Mouse (Mus musculus) kidney, postnatal 25 days (tissue): Measurements from ENCODE around the gene Ergic1.

Source experiments
- DNase-seq, 2 experiments: peaks; one replicate each; pipeline ENCODE4 v3.0.0; 2021; ENCODE audit warnings: mixed read lengths in 2 of 2

Gene Ergic1

DNA sequence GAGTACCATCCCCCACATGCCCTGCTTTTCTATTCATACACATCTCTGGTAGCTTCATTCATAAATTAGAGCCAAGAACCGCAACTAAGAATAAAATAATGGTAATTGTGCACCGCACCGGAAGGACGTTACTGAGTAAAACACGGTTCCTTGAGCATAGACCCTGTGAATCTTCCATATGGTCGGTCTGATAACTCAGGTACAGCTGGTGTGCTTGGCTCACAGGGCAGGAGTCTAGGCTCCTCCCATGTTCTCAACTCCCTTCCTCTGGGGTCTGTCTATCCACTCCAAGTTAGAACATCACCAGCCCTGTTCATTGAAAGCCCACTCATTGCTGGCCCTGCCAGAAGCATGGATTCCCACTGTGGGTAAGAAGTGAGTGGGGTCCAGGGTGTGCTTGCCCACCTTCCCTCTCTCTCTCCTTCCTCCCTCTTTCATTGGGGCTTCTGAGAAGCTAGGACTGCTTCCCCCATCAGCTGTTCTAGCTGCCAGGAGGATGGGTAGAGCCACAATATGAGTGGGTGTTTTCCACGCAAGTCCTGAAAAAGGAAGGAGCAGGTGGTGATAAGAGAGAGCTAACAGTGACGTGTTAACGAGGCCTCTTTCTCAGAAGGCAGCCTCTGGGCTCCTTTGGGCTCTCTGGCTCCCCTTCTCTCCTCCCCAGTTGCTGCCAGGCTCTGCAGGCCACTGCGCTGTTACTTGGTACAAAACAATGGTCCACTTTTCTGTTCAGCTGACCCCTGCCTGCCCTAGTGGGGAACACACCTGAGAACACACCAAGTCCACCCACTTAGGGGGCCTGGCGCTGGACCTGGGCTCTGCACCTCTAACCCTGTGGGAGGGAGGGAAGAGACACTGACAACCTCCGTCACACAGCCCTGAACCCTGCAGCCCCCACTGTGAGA is 14.7 kb downstream of the Ergic1 start:
- no peak for DNase-seq

DNA sequence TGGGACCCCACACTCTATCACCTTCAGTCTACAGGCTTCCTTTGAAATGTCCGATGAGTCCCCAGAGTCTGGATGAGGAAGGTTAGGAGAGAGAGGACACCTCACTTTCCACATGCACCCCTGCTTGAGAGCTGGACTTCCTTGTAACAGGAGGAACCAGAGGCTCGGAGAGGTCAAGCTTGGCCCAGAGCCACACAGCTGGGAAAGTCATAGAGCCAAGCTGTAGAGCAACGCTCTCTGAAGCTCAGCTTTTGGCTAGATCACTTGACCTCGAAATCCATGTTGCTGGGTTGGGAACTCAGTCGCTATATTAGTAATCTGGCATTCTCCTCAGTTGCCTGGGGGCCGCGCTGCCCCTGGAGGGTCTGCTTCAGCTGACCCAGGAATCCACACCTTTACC is 15.5 kb downstream of the Ergic1 start:
- peak; percentile 72 to 81 for DNase-seq

DNA sequence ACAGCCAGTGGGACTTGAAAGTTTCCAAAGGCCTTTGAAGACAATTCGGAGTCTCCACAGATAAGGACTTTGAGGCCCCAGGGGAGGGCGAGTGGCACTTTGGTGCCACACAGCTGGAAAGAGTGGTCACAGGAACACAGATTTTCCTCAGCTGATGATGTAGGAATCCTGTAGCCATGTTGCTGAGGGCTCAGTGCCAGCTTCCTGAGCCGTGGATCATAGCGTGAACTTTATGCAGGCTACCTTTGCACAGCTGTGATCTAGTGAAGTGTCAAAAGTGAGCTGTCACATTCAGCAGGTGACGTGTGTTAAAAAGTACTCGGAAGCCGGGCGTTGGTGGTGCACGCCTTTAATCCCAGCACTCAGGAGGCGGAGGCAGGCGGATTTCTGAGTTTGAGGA is 16.0 kb downstream of the Ergic1 start:
- DNase-seq = peak; percentile 60 to 73

DNA sequence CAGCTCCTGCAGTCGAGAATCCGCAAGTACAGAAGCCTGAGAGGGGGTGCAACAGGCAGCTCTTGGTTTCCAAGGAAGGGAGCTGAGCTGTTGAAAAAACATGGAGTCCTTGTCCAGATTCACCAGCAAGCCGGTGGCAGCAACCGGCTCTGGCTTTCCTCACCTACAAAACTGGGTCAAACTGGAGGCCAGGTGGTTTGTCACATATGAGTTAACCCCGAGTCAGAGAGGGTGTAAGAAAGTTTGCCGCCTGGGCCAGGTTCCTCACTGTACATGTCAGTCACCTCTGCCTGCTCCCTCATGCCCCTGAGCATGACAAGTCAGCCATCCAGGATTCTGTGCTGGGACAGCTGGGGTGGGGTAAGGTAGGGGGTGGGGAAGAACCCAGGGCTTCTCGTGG is 16.9 kb downstream of the Ergic1 start:
- no peak for DNase-seq

DNA sequence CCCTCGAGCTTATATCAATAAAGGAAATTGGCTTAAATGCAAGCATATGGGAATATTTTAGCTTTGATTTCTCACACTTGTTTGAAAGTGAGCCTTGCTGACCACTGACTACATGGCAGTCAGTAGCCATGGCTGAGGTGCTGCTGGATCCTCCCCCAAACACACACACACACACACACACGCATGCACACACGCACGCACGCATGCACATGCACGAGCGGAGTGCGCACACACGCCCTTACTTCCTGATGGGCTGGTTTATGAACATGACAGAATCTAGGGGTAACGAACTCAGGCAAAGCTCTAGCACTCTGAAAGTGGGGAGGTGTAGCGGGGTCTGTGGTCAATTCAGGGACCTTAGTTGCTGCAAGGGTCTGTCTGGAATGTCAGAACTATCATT is 17.5 kb downstream of the Ergic1 start:
- DNase-seq = no peak

DNA sequence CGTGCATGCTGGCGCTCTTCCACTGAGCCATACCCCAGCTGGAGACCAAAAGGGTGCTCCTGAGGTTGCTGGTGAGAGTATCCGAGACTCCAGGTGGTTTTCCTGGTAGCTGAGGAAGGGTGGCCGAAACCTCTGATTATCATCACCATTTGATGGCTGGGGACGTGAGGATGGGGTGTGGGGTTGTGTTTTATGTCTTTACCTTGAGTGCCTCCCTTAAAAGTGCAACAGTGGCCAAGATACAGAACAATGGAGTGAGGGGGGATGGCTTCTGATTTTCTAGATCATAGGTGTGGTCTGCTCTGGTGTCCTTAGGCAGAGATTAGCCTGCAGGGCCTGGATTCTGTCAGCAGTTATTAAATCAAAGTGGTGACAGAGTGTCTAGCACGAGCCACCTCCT is 18.1 kb downstream of the Ergic1 start:
- no peak for DNase-seq

DNA sequence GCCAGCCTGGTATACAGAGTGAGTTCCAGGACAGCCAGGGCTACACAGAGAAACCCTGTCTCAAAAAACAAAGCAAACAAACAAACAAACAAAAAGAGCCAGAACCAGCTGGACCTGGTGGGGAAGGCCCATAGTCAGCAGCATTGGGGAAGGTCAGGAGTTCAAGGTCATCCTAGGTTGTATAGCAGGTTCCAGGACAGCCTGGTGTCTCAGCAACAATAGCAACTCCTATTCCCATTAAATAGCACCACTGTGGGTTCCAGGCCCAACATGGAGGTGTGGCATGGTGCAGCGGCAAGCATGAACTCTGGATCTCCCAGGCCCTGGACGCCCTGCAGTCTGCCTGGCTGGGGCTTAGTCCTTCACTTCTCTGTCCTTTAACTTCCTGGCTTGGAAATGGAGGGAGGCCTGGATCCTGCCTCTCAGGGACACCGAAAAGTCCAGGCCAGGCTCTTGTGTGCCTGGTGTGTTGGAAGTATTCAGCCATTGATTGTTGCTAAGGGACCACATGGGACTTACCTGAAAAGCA is 19.6 kb downstream of the Ergic1 start:
- no peak for DNase-seq

DNA sequence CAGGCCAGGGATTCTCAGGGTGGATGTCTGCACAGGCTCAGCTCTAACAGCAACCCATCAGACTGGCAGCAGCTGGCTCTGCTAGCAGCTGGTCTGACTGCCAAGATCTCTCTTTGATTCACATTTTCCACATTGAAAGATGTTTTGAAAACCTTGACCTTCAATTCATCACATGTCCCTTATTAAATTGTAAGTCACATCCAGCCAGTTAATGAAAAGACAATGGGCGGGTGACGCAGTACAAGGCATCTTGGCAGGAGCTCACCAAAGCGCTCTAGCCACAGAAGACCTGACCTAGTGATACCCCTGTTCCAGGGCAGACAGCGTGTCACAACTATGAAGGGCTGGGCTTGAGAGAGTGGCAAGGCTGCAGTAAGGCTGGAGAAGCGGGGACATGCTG is 21.0 kb downstream of the Ergic1 start:
- peak; percentile 73 to 88 for DNase-seq

DNA sequence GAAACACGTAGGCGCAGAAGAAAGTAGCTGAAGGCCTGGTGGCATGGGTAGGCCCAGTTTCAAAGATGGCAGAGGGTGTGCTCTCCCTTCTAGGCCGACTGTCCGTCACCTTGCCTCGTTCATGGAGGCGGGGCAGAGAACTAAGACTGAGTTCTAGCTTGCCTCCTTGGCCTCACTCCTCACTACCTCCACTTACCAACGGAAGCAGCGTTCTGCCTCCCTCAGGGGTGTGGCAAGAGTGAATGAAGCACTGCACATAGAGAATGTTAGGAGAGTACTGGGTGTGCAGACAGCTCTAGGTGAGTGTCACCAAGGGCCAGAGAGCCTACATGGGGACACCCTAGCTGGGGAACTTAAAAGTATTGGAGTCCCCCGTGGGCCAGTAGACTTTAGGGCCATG is 21.8 kb downstream of the Ergic1 start:
- DNase-seq = no peak

DNA sequence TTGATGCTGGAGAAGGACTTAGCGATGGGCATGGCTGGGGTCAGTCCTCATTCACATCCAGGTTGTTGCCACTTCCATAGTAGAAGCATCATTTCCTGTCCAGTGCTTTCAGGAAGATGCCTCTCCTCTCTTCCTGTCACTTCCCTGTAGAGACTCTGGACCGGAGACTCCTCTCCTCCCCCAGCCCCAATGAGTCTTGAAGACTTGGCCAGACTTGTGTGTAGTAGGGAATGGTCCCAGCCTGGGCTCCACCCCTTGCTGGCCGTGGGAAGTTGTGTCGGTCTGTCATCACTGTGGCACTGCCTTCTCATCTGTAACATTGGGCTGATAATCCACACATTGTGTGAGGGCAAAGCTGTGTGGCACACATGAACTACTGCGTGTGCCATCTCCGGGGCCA is 22.3 kb downstream of the Ergic1 start:
- peak in 1 of 2 experiments; percentile 63 for DNase-seq

DNA sequence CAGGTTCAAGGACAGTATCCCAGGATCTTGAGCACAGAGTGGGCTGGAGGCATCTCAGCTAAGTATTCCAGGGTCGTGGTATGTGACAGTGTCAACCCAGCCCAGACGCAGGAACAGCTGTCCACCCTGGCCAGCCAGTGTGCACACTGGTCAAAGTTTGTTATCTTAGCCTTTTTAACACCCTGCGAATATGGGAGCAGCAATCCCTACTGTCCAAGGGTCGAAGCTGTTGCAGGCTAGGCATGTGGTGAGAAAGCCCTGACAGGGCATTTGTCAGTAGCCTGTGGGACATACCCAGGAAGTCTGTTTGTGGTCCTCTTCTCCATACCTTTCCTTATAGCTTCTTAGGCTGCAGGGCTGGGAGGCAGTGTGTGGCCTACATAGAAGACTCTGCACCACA is 22.8 kb downstream of the Ergic1 start:
- peak; percentile 57 to 82 for DNase-seq

DNA sequence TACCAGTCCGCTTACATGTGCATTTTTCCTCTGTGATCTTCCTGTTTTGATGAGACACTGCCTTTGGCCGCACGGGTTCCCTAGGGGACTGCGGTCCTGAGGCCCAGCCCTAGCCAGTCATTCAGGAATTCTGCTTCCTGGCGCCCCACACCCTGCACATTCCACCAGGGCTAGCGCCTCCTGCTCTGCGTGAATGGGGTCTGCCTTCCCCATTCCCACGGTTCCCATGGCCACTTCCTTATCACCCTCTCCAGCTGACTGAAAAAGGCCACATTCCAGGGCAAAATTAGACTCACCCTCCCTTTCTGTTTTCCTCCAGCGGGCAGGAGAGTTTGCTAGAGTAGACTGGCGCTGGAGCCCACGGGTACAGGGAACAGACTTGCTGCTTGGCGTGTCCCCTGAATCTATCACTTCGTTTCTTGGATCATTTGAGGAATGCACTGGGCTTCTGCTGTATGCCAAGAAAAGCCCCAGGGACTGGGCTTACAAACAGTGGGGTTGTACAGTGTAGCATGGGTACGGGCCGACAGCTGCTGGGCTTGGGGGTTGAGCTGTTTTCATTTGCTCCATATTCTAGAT is 23.4 kb downstream of the Ergic1 start:
- peak; percentile 82 to 92 for DNase-seq

DNA sequence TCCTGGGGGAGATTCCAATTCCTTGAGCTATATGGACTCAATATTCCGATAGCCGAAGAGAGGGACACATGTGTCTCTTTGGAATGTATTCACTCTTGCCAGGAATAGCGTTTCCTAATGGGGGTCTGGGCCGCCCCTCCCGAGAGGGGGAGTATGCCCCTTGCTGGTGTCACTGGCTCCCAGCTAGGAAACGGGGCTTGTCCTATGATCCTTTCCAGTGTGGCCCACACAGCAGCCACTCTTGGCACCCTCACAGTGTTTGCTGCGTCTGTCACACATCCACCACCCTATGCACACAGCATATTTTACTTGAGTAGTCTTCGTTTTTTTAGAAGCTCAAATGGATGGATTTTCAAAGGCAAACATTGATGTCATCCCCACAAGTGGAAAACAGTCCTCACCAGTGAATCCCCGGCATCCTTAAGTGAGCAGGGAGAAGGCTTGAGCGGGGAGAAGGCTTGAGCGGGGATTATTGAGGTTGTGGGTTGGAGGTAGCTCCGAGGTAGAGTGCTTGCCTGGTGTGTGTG is 26.7 kb downstream of the Ergic1 start:
- no peak for DNase-seq

DNA sequence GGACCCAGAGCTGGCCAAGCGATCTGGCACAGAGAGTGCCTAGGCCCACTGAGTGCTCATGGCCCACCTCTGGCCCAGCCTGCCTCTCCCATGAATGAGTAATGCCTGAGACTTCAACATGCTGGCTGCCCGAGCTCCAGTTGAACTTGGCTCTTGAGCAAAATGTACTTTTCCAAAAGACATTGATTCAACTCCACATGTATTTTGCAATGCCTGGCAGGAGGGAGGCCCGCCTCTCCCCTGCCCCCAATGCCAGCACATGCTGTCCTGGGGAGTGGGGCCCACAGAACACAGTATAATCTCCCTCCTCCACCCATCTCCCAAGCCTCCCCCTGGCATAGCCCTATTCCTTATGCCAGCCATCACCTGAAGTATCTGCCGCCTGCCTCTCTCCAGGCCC is 31.2 kb downstream of the Ergic1 start:
- peak in 1 of 2 experiments; percentile 44 for DNase-seq

DNA sequence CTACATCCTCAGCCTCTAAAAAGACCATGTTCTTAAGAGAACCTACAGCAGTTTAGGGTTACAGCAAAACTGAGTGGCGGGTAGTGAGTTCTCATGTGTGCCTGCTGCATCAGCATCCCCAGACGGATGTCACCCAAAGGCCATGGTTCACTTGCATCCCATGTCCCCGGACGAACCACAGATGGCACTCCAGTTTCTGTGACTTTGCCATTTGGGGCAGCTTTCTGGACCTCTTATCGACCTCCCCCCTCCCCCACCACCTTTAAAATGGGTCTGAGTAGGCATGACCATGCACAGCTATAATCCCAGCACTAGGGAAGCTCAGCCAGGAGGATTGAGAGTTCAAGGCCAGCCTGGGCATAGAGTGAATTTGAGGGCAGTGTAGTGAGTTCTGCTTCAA is 31.9 kb downstream of the Ergic1 start:
- DNase-seq = peak in 1 of 2 experiments; percentile 38

DNA sequence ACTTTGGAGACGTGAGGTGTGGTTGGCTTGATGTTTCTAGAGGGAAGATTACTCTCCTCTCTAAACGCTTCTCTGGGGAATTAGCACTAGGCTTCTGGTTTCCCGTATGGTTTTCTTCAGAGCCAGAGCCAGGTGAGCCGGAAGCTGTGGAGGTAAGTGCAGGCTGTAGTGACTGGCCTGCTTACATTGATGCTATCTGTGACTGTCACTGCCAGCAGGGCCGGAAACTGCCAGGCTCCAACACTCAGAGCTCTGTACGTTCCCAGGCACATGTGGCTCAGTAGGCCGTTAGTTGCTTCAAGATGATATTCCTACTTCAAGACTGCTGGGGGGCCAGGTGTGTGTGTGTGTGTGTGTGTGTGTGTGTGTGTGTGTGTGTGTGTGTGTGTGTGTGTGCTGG is 32.9 kb downstream of the Ergic1 start:
- peak in 1 of 2 experiments; percentile 34 for DNase-seq

DNA sequence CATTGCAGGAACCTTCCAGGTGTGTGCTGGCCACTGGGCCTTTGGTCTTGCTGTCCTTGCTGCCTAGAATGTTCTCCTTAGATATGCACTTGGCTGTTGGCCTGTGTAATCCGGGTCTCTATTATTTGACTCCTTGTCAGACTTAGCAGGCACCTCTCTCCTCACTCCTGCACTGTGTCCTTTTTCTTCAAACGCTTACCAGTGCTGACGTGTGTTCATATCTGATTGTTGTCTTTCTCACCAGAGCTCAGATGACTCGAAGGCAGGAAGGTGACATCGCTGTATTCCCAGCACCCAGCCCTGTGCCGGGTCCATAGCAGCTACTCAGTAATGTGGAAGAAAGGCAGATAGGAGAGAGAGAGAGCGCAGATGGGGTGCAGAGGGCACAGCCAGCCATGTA is 33.7 kb downstream of the Ergic1 start:
- DNase-seq = no peak

DNA sequence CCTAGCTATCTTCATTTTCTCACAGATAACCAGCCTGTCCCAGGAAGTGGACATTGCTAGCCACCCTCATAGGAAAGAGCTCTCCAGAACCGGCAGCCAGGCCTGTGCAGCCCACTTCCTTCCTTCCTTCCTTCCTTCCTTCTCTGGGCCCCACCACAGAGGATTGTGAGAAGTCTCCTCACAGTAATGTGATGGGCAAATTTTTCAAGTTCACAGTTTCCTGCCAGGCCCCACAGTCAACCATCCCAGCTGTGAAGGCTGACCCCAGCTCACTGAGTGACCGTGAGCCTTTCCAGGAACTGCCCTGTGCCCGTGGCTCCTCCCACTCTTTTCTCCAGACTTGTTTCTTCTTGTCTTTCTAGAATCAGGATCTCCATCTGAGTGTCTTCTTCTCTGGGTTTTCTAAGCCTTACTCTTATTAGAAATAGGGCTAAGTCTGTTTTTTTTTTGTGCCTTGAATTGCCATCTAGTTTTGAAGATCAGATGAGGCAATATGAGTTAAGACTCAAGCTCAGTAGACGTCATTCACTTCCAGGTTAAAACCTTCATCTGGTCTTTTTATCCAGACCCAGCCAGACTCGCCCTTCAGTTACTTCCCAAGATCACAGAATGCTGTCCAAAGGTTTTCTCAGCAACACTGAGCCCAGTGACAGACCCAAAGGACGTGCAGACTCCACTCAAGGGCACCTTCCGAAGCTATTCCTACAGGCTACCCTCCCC is 34.3 kb downstream of the Ergic1 start:
- peak; percentile 44 to 79 for DNase-seq

DNA sequence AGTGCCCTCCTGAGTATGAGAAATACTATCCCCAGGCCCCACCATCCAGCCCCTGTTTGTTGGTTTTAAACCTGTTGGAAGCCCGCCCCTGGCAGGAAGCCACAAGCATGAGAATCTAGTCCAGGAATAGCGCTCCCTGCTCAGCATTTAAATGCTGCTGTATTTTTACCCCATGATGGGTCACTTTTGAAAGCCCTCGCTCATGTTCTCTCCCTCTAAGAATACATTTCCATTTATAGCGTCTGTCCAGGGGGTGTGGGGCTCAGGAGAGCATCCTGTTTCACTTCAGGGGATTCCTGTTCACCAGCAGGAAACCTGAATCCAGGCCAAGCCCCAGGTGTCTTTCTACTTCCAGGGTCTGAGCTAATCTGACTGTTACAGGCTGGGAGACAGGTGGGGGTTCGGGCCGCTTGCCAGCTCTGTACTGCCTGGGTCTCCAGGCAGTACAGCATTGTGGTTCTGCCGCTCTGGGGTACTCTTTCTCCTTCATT is 34.9 kb downstream of the Ergic1 start:
- DNase-seq = peak; percentile 80 to 87

DNA sequence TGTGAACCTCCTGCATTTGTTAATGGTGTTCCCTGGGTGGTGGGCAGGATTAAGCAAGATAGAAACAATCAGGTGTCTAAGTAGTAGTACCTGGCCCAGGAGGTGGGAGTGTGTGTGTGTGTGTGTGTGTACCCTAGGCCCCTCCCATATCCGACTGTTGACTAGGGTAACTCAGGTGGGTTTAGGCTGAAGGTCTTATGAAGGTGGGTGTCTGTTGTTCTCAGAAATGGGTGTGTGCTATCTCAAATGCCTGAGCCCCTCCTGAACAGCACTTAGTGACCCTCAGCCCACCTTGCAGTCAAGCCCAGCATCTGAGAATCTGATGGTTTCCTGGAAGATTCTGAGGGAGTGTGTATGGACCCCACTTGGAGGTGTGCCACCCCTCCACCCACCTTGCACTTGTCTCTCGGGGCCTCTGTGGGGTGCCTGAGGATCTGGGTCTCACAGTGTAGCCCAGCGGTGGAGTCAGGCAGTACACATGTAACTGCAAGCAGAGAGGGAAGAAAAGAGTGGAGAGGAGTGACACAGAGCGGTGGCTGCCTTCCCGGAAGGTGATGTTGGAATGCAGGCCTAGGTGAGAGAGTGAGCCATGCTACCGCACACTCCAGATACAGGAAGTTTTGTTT is 35.7 kb downstream of the Ergic1 start:
- DNase-seq = no peak

DNA sequence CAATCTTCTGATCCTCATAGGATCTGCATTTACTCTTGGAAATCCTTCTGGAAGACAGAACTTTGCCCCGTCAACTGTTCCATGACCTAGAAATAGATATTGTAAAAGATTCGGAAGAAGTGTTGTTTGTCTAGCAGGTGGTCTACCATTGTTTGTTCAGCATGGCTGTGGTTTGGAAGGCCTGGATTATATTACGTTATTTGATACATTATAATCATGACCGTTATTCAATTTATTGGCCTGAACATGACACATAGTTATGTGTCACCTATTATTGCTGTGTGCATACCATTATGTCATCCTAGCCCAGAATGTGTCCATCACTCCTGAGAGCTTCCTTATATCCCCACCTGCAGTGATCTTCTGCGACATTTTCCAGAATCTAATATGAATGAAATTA is 37.6 kb downstream of the Ergic1 start:
- no peak for DNase-seq

DNA sequence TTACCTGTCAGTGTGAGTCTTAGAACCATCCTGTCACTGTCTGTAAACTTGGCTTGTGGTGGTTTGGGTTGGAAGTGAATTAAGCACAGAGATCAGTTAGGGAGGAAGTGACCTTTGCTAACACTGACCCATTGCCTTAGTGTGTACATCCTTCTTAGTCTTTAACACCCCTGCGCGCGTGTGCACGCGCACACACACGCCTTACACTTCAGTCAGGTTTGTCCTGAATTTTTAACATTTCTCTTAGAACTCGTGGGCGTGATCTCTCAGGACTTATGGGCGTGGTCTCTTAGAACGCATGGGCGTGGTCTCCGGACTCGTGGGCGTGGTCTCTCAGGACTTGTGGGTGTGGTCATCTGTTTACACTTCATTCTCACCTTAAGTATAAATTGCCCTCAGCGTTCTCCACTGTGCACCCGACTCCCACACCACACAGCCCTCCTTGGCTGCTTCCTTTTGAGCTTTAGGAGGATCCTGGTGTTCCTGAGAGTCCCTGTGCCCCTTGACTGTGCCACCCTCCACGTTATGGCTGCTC is 39.7 kb downstream of the Ergic1 start:
- no peak for DNase-seq
